Mouse (Mus musculus): ENCODE measurements around the gene Cd177. TPM values are rescaled to one million over a fixed set of nuclear protein-coding genes. Genes with fewer than 3 reads are reported as not detected.

Gene Cd177
- polyA plus RNA-seq, 1 experiment = 3.3 TPM

DNA sequence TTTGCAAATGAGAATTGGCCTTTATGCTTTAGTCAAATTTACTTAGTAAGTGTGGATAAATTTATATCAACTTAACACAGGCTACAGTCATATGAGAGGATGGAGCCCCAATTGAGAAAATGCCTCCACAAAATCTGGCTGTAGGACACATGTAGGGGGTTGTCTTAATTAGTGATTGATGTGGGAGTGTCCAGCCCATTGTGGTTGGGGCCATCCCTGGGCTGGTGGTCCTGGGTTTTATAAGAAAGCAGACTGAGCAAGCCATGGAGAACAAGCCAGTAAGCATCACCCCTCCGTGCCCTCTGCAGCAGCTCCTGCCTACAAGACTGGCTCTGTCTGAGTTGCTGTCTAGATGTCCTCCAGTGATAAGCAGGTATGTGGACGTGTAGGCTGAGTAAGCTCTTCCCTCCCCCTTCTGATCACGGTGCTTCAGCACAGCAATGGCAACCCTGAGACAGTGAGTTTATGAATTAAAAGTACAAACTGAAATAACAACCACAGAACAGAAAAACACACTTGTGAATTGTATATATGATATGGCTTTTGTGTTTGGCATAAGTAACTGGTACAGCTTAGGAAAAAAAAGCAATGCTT is 13.9 kb upstream of the Cd177 start:
- H3K36me3 ChIP-seq (ENCODE audit: control insufficient read depth, insufficient read depth, low read length) = no peaks in the 10 kb centered on the region
- WGBS = 37% methylated on average over 3 of the region's 3 CpGs
- no peaks in the 10 kb centered on the region for H3K4me1 ChIP-seq (ENCODE audit: control insufficient read depth, insufficient read depth, insufficient read length, low read length)
- no peaks in the 10 kb centered on the region for H3K27me3 ChIP-seq (ENCODE audit: control insufficient read depth, insufficient read depth, low read length)
- H3K27ac ChIP-seq (ENCODE audit: insufficient read depth, low read depth, low read length) = no peak overlapping the region
- no peak overlapping the region for H3K4me3 ChIP-seq (ENCODE audit: low read depth, low read length)
- no peak for TF ChIP-seq CTCF (IDR thresholded peaks at IDR 0.05; ENCODE audit: extremely low read depth, insufficient read length, insufficient replicate concordance, low read depth, low read length)
- no peak for TF ChIP-seq POLR2A (IDR thresholded peaks at IDR 0.05; ENCODE audit: low read depth, low read length)

GRCm38 (mm10) chr7:24771361-24771760 is 11.2 kb upstream of the Cd177 start:
- no peaks in the 10 kb centered on the region for H3K4me1 ChIP-seq (ENCODE audit: control insufficient read depth, insufficient read depth, insufficient read length, low read length)
- TF ChIP-seq POLR2A (IDR thresholded peaks at IDR 0.05; ENCODE audit: low read depth, low read length) (no peak), CTCF (IDR thresholded peaks at IDR 0.05; ENCODE audit: extremely low read depth, insufficient read length, insufficient replicate concordance, low read depth, low read length) (no peak)
- H3K27me3 ChIP-seq (ENCODE audit: control insufficient read depth, insufficient read depth, low read length) = no peaks in the 10 kb centered on the region
- no peak overlapping the region for H3K4me3 ChIP-seq (ENCODE audit: low read depth, low read length)
- no peak overlapping the region for H3K27ac ChIP-seq (ENCODE audit: insufficient read depth, low read depth, low read length)
- no peaks in the 10 kb centered on the region for H3K36me3 ChIP-seq (ENCODE audit: control insufficient read depth, insufficient read depth, low read length)

- Histone ChIP-seq H3K4me3 (ENCODE audit: low read depth, low read length) (no peak overlapping the region), H3K27ac (ENCODE audit: insufficient read depth, low read depth, low read length) (peak overlapping the region; percentile 75), H3K4me1 (ENCODE audit: control insufficient read depth, insufficient read depth, insufficient read length, low read length) (peaks cover 15% of the 10 kb centered on the region), H3K27me3 (ENCODE audit: control insufficient read depth, insufficient read depth, low read length) (no peaks in the 10 kb centered on the region), H3K36me3 (ENCODE audit: control insufficient read depth, insufficient read depth, low read length) (no peaks in the 10 kb centered on the region)
- no peak for TF ChIP-seq POLR2A (IDR thresholded peaks at IDR 0.05; ENCODE audit: low read depth, low read length)
- TF ChIP-seq CTCF (IDR thresholded peaks at IDR 0.05; ENCODE audit: extremely low read depth, insufficient read length, insufficient replicate concordance, low read depth, low read length) = no peak
- WGBS = 41% methylated on average over 8 of the region's 8 CpGs
Measured at GRCm38 (mm10) chr7:24762574-24762973, 2.5 kb upstream of the Cd177 start.

- H3K36me3 ChIP-seq (ENCODE audit: control insufficient read depth, insufficient read depth, low read length) = no peaks in the 10 kb centered on the region
- 44% methylated on average over 6 of the region's 6 CpGs for WGBS
Measured at GRCm38 (mm10) chr7:24761161-24761560, 1.1 kb upstream of the Cd177 start.

DNA sequence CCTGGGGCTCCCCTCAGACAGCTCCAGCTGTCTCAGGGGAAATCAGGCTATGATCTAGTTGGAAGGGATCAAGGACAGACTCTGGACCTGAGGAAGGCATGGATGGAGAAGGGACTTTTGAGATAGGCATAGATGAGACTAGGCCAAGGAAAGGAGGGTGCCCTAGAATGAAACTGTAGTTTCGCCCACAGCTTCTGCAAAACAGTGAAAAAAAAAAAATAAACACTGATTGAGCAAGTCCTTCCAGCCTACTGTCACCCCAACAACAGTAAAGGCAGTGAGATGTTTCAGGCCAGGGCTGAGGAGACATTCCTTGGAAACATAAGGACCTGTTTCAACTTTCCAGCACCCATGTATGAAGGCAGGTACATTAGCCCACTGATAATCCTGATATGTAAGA is 1.6 kb downstream of the Cd177 start:
- WGBS = 87% methylated on average over 1 of the region's 1 CpGs
- peaks cover 15% of the 10 kb centered on the region for H3K4me1 ChIP-seq (ENCODE audit: control insufficient read depth, insufficient read depth, insufficient read length, low read length)
- H3K36me3 ChIP-seq (ENCODE audit: control insufficient read depth, insufficient read depth, low read length) = no peaks in the 10 kb centered on the region
- no peaks in the 10 kb centered on the region for H3K27me3 ChIP-seq (ENCODE audit: control insufficient read depth, insufficient read depth, low read length)
- H3K27ac ChIP-seq (ENCODE audit: insufficient read depth, low read depth, low read length) = no peak overlapping the region
- H3K4me3 ChIP-seq (ENCODE audit: low read depth, low read length) = no peak overlapping the region
- TF ChIP-seq POLR2A (IDR thresholded peaks at IDR 0.05; ENCODE audit: low read depth, low read length) (no peak), CTCF (IDR thresholded peaks at IDR 0.05; ENCODE audit: extremely low read depth, insufficient read length, insufficient replicate concordance, low read depth, low read length) (no peak)

More at GRCm38 (mm10) chr7:24761161-24761560, 1.1 kb upstream of the Cd177 start:
- Histone ChIP-seq H3K4me3 (ENCODE audit: low read depth, low read length) (no peak overlapping the region), H3K27me3 (ENCODE audit: control insufficient read depth, insufficient read depth, low read length) (no peaks in the 10 kb centered on the region), H3K4me1 (ENCODE audit: control insufficient read depth, insufficient read depth, insufficient read length, low read length) (peaks cover 15% of the 10 kb centered on the region), H3K27ac (ENCODE audit: insufficient read depth, low read depth, low read length) (peak overlapping the region; percentile 25)
- TF ChIP-seq POLR2A (IDR thresholded peaks at IDR 0.05; ENCODE audit: low read depth, low read length) (no peak), CTCF (IDR thresholded peaks at IDR 0.05; ENCODE audit: extremely low read depth, insufficient read length, insufficient replicate concordance, low read depth, low read length) (no peak)

GRCm38 (mm10) chr7:24753476-24753875 is 6.6 kb downstream of the Cd177 start:
- no peaks in the 10 kb centered on the region for H3K36me3 ChIP-seq (ENCODE audit: control insufficient read depth, insufficient read depth, low read length)
- no peak for TF ChIP-seq CTCF (IDR thresholded peaks at IDR 0.05; ENCODE audit: extremely low read depth, insufficient read length, insufficient replicate concordance, low read depth, low read length)
- no peak for TF ChIP-seq POLR2A (IDR thresholded peaks at IDR 0.05; ENCODE audit: low read depth, low read length)
- no peak overlapping the region for H3K4me3 ChIP-seq (ENCODE audit: low read depth, low read length)
- H3K4me1 ChIP-seq (ENCODE audit: control insufficient read depth, insufficient read depth, insufficient read length, low read length) = peaks cover 13% of the 10 kb centered on the region
- H3K27ac ChIP-seq (ENCODE audit: insufficient read depth, low read depth, low read length) = no peak overlapping the region
- 52% methylated on average over 5 of the region's 5 CpGs for WGBS
- no peaks in the 10 kb centered on the region for H3K27me3 ChIP-seq (ENCODE audit: control insufficient read depth, insufficient read depth, low read length)

DNA sequence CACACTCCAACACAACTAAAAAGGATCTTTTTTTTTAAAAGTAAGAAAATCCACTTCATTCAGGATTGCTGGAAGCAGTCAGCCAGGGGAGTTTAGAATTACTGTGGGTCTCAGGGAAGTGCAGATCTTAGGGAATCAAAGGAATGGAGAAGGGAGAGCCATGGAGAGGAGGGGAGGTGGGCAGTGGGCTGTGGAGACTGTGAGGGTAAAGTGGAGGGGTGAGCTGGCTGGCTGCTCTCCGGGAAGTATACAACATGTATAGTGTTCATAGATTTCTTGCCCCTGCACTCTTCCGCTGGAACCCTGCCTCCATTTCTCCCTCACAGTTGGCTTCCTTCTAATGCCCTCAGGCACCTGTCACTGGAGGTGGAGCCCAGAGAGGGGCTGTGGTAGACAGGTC is 8.5 kb downstream of the Cd177 start:
- H3K36me3 ChIP-seq (ENCODE audit: control insufficient read depth, insufficient read depth, low read length) = no peaks in the 10 kb centered on the region
- no peak overlapping the region for H3K4me3 ChIP-seq (ENCODE audit: low read depth, low read length)
- H3K4me1 ChIP-seq (ENCODE audit: control insufficient read depth, insufficient read depth, insufficient read length, low read length) = peaks cover 13% of the 10 kb centered on the region
- H3K27ac ChIP-seq (ENCODE audit: insufficient read depth, low read depth, low read length) = no peak overlapping the region
- TF ChIP-seq POLR2A (IDR thresholded peaks at IDR 0.05; ENCODE audit: low read depth, low read length) (no peak), CTCF (IDR thresholded peaks at IDR 0.05; ENCODE audit: extremely low read depth, insufficient read length, insufficient replicate concordance, low read depth, low read length) (no peak)
- 87% methylated on average over 2 of the region's 2 CpGs for WGBS
- H3K27me3 ChIP-seq (ENCODE audit: control insufficient read depth, insufficient read depth, low read length) = no peaks in the 10 kb centered on the region
